Mouse (Mus musculus) spleen, adult 18-20 months (tissue): ENCODE data around the gene Olfr1163.
"Not testable (repeated sequence)": the region's sequence is repeated elsewhere in the genome, so short reads cannot be mapped to it uniquely, and the experiment has no call there.

Experiments
- DNase-seq, 2 experiments: peaks; one replicate each; pipeline ENCODE4 v3.0.0; 2022; ENCODE audit warnings: mixed read lengths in 2 of 2

The Olfr1163 gene

DNA sequence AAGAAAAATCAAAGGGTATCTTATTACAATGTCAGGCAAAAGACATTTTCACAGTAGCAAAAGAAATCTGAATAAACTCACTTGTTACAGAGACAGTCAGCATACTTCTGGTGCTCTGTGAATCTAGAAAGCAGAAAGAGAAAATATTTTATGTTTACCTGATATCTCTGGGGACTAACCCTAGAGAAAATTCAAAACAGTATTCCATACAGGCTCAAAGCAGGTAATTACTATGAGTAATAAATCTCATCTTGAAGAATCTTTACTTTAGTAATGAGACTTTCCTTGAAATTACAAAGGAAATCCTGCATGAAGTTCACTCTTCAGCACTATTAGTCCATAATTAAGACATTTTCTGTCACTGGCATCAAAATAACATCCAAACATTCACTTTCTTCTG lies at the start of gene Olfr1163:
TSS of gene Olfr1163 (minus strand) at position 101 of the 400 bp plus-strand sequence.
- DNase-seq, result no peak

DNA sequence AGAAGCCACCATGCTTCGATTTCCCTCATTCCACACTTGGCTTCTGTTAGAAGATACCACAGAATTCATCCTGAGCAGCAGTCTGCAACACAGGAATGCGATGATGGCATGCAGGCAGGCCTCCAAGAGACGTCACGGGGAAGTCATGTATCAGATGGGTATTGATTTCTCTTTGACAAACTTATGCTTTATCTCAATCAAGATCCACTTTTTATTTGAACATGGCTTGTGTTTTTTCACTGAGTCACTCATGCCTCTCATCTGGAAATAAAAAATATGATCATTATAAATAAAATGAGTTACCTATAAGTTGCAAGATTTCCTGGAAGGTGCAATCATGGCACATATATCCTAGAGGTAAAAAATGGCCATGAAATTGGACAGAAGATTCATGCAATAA lies 22.2 kb upstream of the Olfr1163 start, which contains the start of gene Olfr1164:
TSS of gene Olfr1164 (minus strand) at position 101 of the 400 bp plus-strand sequence.
- DNase-seq, result no peak

DNA sequence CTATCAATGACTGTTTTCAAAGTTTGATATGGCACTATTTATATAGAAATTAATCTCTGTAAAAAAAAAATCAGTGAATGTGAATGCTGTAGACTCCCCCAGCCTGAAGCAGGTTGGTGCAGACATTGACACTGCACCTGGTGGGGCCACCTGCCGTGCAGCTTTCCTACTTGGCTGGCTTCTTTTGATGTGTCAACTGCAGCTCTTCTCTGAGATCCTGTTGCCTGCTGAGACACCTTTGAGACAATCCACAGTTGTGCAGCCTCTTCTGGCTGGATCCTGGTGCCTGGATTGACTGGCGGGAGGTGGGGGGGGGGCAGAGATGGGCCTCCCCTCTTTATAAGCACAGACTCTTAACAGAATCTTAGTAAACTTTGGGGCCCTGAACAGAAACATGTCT lies 8.0 kb downstream of the Olfr1163 start:
- no peak for DNase-seq

DNA sequence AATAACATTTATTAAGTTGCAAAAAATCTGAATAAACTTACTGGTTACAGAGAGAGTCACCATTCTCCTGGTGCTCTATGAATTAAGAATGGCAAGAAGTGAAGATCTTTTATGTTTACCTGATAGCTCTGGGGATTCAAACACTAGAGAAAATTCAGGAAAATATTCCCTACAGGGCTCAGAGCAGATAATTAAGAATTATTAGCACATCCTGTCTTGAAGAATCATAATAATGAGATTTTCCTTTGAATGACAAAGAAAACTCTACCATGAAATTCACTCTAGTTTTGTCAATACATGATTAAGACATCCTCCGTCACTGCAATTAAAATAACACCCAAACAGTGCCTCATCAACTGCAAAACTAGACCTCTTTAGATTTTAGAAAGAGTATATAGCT lies 20.6 kb downstream of the Olfr1163 start, which contains the start of gene Olfr1162:
TSS of gene Olfr1162 (minus strand) at position 101 of the 400 bp plus-strand sequence.
- DNase-seq, result no peak

DNA sequence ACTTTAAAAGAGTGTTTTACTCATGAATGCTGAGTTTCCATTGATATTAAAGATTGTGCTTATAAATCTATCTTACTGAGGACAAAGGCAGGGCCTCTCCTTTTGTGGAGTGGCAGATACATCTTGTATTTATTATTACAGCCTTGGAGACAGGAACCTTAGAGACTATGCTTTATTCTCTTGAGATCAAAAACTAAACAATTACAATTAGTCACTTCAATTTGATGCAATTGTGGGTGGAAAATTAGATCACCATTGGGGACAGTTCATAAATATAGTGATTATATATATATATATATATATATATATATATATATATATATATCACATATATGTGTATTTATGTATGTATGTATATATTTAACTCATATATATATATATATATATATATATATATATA lies 34.0 kb downstream of the Olfr1163 start, which contains the start of gene Olfr73:
TSS of gene Olfr73 (minus strand) at position 101 of the 400 bp plus-strand sequence.
- no peak for DNase-seq

DNA sequence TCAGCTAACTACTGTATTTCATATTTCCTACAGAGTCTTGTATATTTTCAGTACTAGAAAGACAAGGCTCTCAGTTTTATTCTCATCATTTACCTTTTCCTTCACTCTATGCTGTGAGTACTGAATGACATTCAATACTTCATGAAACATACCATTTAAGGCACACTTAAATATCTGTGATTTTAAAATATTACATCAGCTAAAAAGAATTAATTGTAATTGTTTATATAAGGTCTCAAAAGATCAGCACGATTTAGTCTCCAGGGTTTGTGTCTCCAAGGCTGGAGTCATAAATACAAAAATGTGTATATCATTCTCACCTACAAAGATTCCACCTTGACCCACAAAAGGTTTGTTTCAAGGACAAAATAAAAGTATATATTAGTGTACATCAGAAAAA lies 49.2 kb downstream of the Olfr1163 start, which contains the start of gene Olfr1161:
TSS of gene Olfr1161 (plus strand) at position 301 of the 400 bp plus-strand sequence.
- not testable (repeated sequence) for DNase-seq
